In the genomic region with DNA sequence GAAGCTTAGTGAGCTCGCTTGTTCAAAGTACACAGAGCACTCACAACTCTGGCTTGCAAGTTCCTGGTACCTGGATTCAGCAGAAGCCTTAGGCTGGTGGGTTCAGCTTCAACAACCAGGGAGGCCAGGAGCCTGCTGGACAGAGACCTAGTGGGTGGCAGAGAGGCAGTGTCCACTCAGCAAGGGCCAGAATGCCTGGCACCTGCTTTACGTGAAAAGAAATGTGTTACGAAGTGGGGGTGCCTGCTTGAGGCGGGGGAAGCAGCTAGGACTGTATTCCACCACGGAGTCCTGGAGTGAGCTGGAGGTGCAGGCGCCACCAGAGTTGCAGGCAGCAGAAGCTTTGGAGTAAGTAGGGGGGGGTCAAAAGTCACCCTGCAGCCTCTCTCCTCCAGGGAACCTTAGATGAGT, we compare ENCODE assay signal across 8 mouse cellular contexts. TPM values are rescaled to one million over a fixed set of nuclear protein-coding genes. Genes with fewer than 3 reads are reported as not detected.
DNase-seq lines count a peak whose midpoint lies in the region; ATAC-seq and TF ChIP-seq lines count a peak whose summit lies in the region.

No protein-coding gene starts in this region.

- peak overlapping the region; percentile 98 for H3K27ac ChIP-seq in layer of hippocampus, adult 2 months
- no peak overlapping the region; the same call in 1 of the 2 replicates for H3K27ac ChIP-seq in forebrain, embryonic 14.5 days (ENCODE audit: low read depth, low read length)
- peak overlapping the region; percentile 95 for H3K27ac ChIP-seq in kidney, postnatal 0 days
- H3K27ac ChIP-seq in neural tube, embryonic 12.5 days: no peak overlapping the region

- no peaks in the 10 kb centered on the region for H3K9me3 ChIP-seq in forebrain, embryonic 14.5 days (replicated peaks; ENCODE audit: control insufficient read depth, low read length)
- no peaks in the 10 kb centered on the region for H3K9me3 ChIP-seq in kidney, postnatal 0 days (replicated peaks; ENCODE audit: low read length)
- H3K9me3 ChIP-seq in neural tube, embryonic 12.5 days: no peaks in the 10 kb centered on the region

- H3K9ac ChIP-seq in forebrain, embryonic 14.5 days (ENCODE audit: low read length): peak overlapping the region; percentile 90
- H3K9ac ChIP-seq in kidney, postnatal 0 days (ENCODE audit: low read depth, low read length): peak overlapping the region; percentile 93
- H3K9ac ChIP-seq in neural tube, embryonic 12.5 days: peak overlapping the region; percentile 97

- 35% methylated on average over 6 of the region's 6 CpGs for WGBS in forebrain, embryonic 14.5 days
- 23% methylated on average over 6 of the region's 6 CpGs for WGBS in kidney, postnatal 0 days
- WGBS in neural tube, embryonic 12.5 days: 46% methylated on average over 6 of the region's 6 CpGs

- no peak for TF ChIP-seq CTCF in layer of hippocampus, adult 2 months (conservative IDR thresholded peaks at IDR 0.05)
- TF ChIP-seq CTCF in kidney, postnatal 0 days (IDR thresholded peaks at IDR 0.05; ENCODE audit: low read depth): no peak

- H3K4me3 ChIP-seq in layer of hippocampus, adult 2 months: peak overlapping the region; percentile 85
- peak overlapping the region; percentile 99 for H3K4me3 ChIP-seq in forebrain, embryonic 14.5 days (ENCODE audit: low read depth, low read length)
- peak overlapping the region; percentile 96 for H3K4me3 ChIP-seq in kidney, postnatal 0 days (replicated peaks; ENCODE audit: low read depth, low read length)
- H3K4me3 ChIP-seq in neural tube, embryonic 12.5 days: peak overlapping the region; percentile 97

- H3K4me1 ChIP-seq in forebrain, embryonic 14.5 days (ENCODE audit: control insufficient read depth, insufficient read depth, low read length): peaks cover 68% of the 10 kb centered on the region
- H3K4me1 ChIP-seq in kidney, postnatal 0 days (replicated peaks; ENCODE audit: insufficient read depth, low read length): peaks cover 57% of the 10 kb centered on the region
- peaks cover 72% of the 10 kb centered on the region for H3K4me1 ChIP-seq in neural tube, embryonic 12.5 days

- no peak for DNase-seq in layer of hippocampus, adult 2 months (ENCODE audit: low spot score in 2 of 2)
- no peak for DNase-seq in layer of hippocampus, postnatal 36 days
- no peak for DNase-seq in forebrain, embryonic 14.5 days (ENCODE audit: low spot score)
- no peak for DNase-seq in kidney, postnatal 0 days (ENCODE audit: low spot score)
- no peak for DNase-seq in left cerebral cortex, adult 9 months (ENCODE audit: low spot score in 2 of 2)
- no peak for DNase-seq in natural killer cell, adult 2 months (ENCODE audit: low spot score in 2 of 2)

- no peaks in the 10 kb centered on the region for H3K36me3 ChIP-seq in forebrain, embryonic 14.5 days (ENCODE audit: control insufficient read depth, insufficient read depth, low read length)
- H3K36me3 ChIP-seq in kidney, postnatal 0 days (ENCODE audit: insufficient read depth, low read length): no peaks in the 10 kb centered on the region
- H3K36me3 ChIP-seq in neural tube, embryonic 12.5 days: no peaks in the 10 kb centered on the region

- H3K4me2 ChIP-seq in forebrain, embryonic 14.5 days (ENCODE audit: low read length): peak overlapping the region; percentile 95
- peak overlapping the region; percentile 77 for H3K4me2 ChIP-seq in kidney, postnatal 0 days (ENCODE audit: low read length)
- H3K4me2 ChIP-seq in neural tube, embryonic 12.5 days (replicated peaks): peak overlapping the region; percentile 94

- no peak for ATAC-seq in forebrain, embryonic 14.5 days
- ATAC-seq in kidney, postnatal 0 days (replicated peaks; ENCODE audit: low FRiP score, low read depth): no peak
- ATAC-seq in neural tube, embryonic 12.5 days (ENCODE audit: low FRiP score, low read depth): no peak
- no peak for ATAC-seq in inflammation-experienced regulatory T-cells, adult 6 months

- H3K27me3 ChIP-seq in forebrain, embryonic 14.5 days (replicated peaks; ENCODE audit: control insufficient read depth, insufficient read depth, low read length): no peaks in the 10 kb centered on the region
- H3K27me3 ChIP-seq in kidney, postnatal 0 days (ENCODE audit: insufficient read depth, low read length): no peaks in the 10 kb centered on the region
- H3K27me3 ChIP-seq in neural tube, embryonic 12.5 days (replicated peaks): no peaks in the 10 kb centered on the region

RNA-seq across cellular contexts. Expression of a gene that starts 2.5 kb away (rescaled TPM):
- total RNA-seq in layer of hippocampus, adult 2 months (2021): 10 to 100 TPM; 68.4 to 76.9 TPM
- total RNA-seq in layer of hippocampus, postnatal 36 days (2021): 10 to 100 TPM; 70.9 to 75.7 TPM
- polyA plus RNA-seq in forebrain, embryonic 14.5 days (2014; fragmentation: Nextera tagmentation; extraction: Ambion mirVana): 9.9 and 13.4 TPM in 2 replicates
- 8.7 and 9.1 TPM in 2 replicates for polyA plus RNA-seq in kidney, postnatal 0 days (2015; fragmentation: Nextera tagmentation; extraction: Ambion mirVana)
- 9.3 and 10.9 TPM in 2 replicates for polyA plus RNA-seq in neural tube, embryonic 12.5 days (2016; fragmentation: Nextera tagmentation; extraction: Ambion mirVana)
- 10 to 100 TPM; 11.1 to 12.4 (median 12.2) TPM for polyA plus RNA-seq in inflammation-experienced regulatory T-cells, adult 6 months (2017; shearing (Covaris generic))

RNA-seq across cellular contexts. Expression of a gene that starts 30.3 kb away (rescaled TPM):
- total RNA-seq in layer of hippocampus, adult 2 months (2021): not detected
- total RNA-seq in layer of hippocampus, postnatal 36 days (2021): not detected
- polyA plus RNA-seq in forebrain, embryonic 14.5 days (2014; fragmentation: Nextera tagmentation; extraction: Ambion mirVana): not detected in 2 replicates
- 19.9 and 27.8 TPM in 2 replicates for polyA plus RNA-seq in kidney, postnatal 0 days (2015; fragmentation: Nextera tagmentation; extraction: Ambion mirVana)
- polyA plus RNA-seq in neural tube, embryonic 12.5 days (2016; fragmentation: Nextera tagmentation; extraction: Ambion mirVana): 0.35 TPM in 1 of 2 replicates, not detected in the other
- not detected for polyA plus RNA-seq in inflammation-experienced regulatory T-cells, adult 6 months (2017; shearing (Covaris generic))

RNA-seq across cellular contexts. Expression of a gene that starts 44.2 kb away (rescaled TPM):
- total RNA-seq in layer of hippocampus, adult 2 months (2021): not detected
- total RNA-seq in layer of hippocampus, postnatal 36 days (2021): not detected
- not detected in 2 replicates for polyA plus RNA-seq in forebrain, embryonic 14.5 days (2014; fragmentation: Nextera tagmentation; extraction: Ambion mirVana)
- not detected in 2 replicates for polyA plus RNA-seq in kidney, postnatal 0 days (2015; fragmentation: Nextera tagmentation; extraction: Ambion mirVana)
- polyA plus RNA-seq in neural tube, embryonic 12.5 days (2016; fragmentation: Nextera tagmentation; extraction: Ambion mirVana): not detected in 2 replicates
- polyA plus RNA-seq in inflammation-experienced regulatory T-cells, adult 6 months (2017; shearing (Covaris generic)): under 1 TPM in 2 of 3 experiments, not detected in 1; 0.17 to 0.72 TPM

Comparison
In these comparisons a context has a peak if more than half of its experiments do, and no peak if none do; other contexts are left out.
1. H3K27ac ChIP-seq: peak in layer of hippocampus, adult 2 months (single experiment) and kidney, postnatal 0 days (single experiment); none in forebrain, embryonic 14.5 days (single experiment) and neural tube, embryonic 12.5 days (single experiment).
2. RNA of a gene that starts 30.3 kb away (polyA plus RNA-seq): 19.9 to 27.8 TPM in kidney, postnatal 0 days; 0.35 TPM in neural tube, embryonic 12.5 days, not detected in forebrain, embryonic 14.5 days and not detected in inflammation-experienced regulatory T-cells, adult 6 months; every median in the first group is over 10 times any median in the second.
3. Peak in every context shown above with its lines, with median percentiles within 50 percentile points of each other: H3K4me3 ChIP-seq, H3K4me2 ChIP-seq and H3K9ac ChIP-seq.